Mouse (Mus musculus) left cerebral cortex, postnatal 25 days (tissue): Measurements from ENCODE around the gene Bex3. TPM values are rescaled to one million over a fixed set of nuclear protein-coding genes. Genes with fewer than 3 reads are reported as not detected.

Experiments
- DNase-seq, 2 experiments: peaks; one replicate each; pipeline ENCODE4 v3.0.0; 2022; ENCODE audit warnings: low spot score in 2 of 2, mixed read lengths in 1 of 2
- intact Hi-C: fragments of 180-260 bp; cut with DNase I; formaldehyde crosslinking; loops from one replicate; pipeline ENCODE4 v1.15.1; 2025
- total RNA-seq, 2 experiments: library from RNA; stranded (reverse); gene quantifications; 2 replicates each; pipeline ENCODE4 v1.2.3; 2021

Gene Bex3
- total RNA-seq, 2 experiments from 2014 or later: 307 to 324 TPM

- intact Hi-C loops: loop anchor here (1.0 kb wide), 1 partner anchor 66 kb away; no protein-coding TSS in a partner anchor
- peak; percentile 18 for DNase-seq
Observed at GRCm38 (mm10) chrX:136304295-136304694, 34.2 kb downstream of the Bex3 start.

DNA sequence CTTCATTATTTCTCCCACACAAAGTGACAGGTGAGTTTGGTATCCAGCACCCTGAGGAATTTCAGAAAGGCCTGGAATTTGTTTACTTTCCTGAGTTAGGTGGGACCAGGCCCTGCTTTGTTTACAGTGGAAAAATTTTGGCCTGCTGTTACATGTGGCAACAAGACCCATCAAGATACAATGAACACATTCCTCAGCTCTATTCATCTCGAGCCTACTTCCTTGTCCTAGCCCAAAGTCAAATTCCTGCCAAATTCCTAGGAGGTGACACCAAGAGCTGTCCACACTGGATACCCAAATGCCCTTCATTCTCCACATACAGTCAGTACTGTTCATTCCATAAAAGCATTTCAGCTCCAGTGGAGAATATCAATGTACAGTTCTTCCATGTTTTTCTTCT, 36.1 kb downstream of the Bex3 start:
- intact Hi-C loops: no loop called here
- no peak for DNase-seq

GRCm38 (mm10) chrX:136313303-136313702, 43.2 kb downstream of the Bex3 start:
- DNase-seq: peak; percentile 21 to 49
- intact Hi-C loops: no loop called here

DNA sequence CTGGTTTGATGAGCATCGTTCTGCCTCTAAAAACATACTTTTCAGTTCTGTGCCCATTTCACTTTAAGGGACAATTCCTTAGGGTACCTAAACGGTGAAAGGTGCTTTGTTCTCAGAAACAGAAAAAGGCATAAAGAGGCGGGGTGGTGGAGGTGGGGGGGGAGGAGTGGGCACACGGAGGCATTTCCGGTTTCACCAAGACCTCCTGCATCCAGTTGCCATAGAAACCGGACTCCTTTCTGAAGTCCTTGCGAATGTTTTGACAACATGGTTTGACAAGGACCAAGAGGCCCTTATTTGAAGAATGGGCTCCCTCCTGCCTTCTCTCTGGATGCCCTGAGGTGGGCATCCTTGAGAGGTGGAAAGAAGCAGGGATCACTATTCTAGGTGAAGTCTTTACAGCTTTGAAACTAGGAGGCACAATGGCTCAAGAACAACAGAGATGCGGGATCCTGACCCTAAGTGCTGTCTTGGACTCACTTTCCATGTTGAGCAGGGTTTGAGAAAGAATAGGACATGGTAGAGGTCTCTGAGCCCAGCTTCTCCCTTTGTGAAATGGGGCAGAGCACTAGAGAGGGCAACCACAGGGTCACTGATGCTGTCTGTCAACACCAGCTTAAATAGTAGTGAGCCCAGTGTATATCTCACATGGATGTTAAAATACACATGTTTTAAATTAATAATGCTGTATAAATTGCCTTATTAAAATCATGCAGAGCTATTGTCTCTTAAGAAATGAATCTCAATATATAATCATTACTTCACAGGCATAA, 43.9 kb downstream of the Bex3 start:
- intact Hi-C loops: no loop called here
- no peak for DNase-seq

DNA sequence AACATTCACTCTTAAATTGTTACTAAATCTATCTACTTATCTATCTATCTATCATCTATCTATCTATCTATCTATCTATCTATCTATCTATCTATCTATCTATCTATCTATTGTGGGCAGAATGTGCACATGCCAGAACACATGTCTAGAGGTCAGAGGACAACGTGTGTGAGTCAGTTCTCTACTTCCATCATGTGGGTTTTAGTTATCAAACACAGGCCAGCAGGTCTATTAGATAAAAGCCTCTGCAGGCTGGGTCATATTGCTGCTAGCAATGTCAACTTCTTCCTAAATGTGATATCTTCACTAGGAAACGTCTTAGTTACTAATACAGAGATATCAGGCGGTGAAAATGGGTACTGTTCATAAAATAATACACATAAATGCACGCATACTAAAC, 49.9 kb downstream of the Bex3 start:
- intact Hi-C loops: loop anchor here (5.0 kb wide), 2 partner anchors 83 to 273 kb away; no protein-coding TSS in a partner anchor
- DNase-seq: no peak

Other genes with a start within 250 kb of the Bex3 start
- 10 to 100 TPM; 40.7 to 41.9 TPM for gene Arxes1, start 236.9 kb upstream of the Bex3 start, total RNA-seq
- gene Bex2, start 202.0 kb upstream of the Bex3 start, total RNA-seq: 100 to 1,000 TPM; 384 to 394 TPM
- not detected for gene Nxf3, start 185.0 kb upstream of the Bex3 start, total RNA-seq
- gene Bex4, start 131.3 kb upstream of the Bex3 start, total RNA-seq: 10 to 100 TPM; 19.8 to 22.3 TPM
- gene Tceal8, start 97.9 kb upstream of the Bex3 start, total RNA-seq: 10 to 100 TPM; 32.8 to 45.5 TPM
- gene Tceal5, start 66.4 kb upstream of the Bex3 start, total RNA-seq: 100 to 1,000 TPM; 125 to 156 TPM
- 1 to 10 TPM; 1.9 to 2.2 TPM for gene Tceal7, start 55.5 kb upstream of the Bex3 start, total RNA-seq
- 10 to 100 TPM; 87.8 to 89.8 TPM for gene Bex1, start 54.7 kb upstream of the Bex3 start, total RNA-seq
- gene Tceal9, start 25.2 kb upstream of the Bex3 start, total RNA-seq: 100 to 1,000 TPM; 119 to 122 TPM
- not detected for gene Kir3dl1, start 247.7 kb downstream of the Bex3 start, total RNA-seq